Mouse (Mus musculus) G1E (cell line): Measurements from ENCODE around the gene Depdc1b. TPM values are rescaled to one million over a fixed set of nuclear protein-coding genes. Genes with fewer than 3 reads are reported as not detected.

Experiments used
- ATAC-seq: 2 replicates; pipeline ENCODE4 v1.8.0; 2016; ENCODE audit warnings: mild to moderate bottlenecking; ENCODE audit not compliant: insufficient number of reproducible peaks, poor library complexity, low FRiP score, severe bottlenecking; ENCODE audit errors: extremely low read depth
- DNase-seq: peaks from one replicate; pipeline ENCODE4 v3.0.0; 2012; ENCODE audit warnings: low spot score
- H3K27me3 ChIP-seq: 2 replicates; pipeline ENCODE4 v1.6.1; 2012; ENCODE audit warnings: mild to moderate bottlenecking, low read length, inconsistent platforms; ENCODE audit not compliant: insufficient read depth
- H3K36me3 ChIP-seq: replicated peaks from 2 replicates; pipeline ENCODE3; 2012; ENCODE audit warnings: mild to moderate bottlenecking, inconsistent platforms
- H3K4me1 ChIP-seq: 2 replicates; pipeline ENCODE4 v1.6.1; 2012; ENCODE audit warnings: low read depth, low read length, inconsistent platforms, mixed read lengths; ENCODE audit not compliant: insufficient read depth
- H3K4me3 ChIP-seq: 2 replicates; pipeline ENCODE4 v1.5.1; 2012; ENCODE audit warnings: low read depth, mild to moderate bottlenecking, inconsistent platforms, low read length, moderate library complexity, mixed read lengths
- H3K9me3 ChIP-seq: replicated peaks from 2 replicates; pipeline ENCODE4 v1.6.1; 2012; ENCODE audit warnings: inconsistent platforms
- CTCF ChIP-seq: IDR thresholded peaks from 2 replicates; pipeline ENCODE4 v1.5.1; 2012; ENCODE audit warnings: low read depth, low read length, inconsistent platforms, mixed read lengths
- GATA1 ChIP-seq: IDR thresholded peaks from 2 replicates; pipeline ENCODE4 v1.6.1; 2012; ENCODE audit warnings: borderline replicate concordance, low read length, inconsistent platforms, mixed read lengths
- GATA2 ChIP-seq: IDR thresholded peaks from 2 replicates; pipeline ENCODE4 v1.6.1; 2012; ENCODE audit warnings: low read depth, low read length, inconsistent platforms, borderline replicate concordance
- POLR2AphosphoS5 ChIP-seq: IDR thresholded peaks from 2 replicates; pipeline ENCODE4 v1.6.1; 2012; ENCODE audit warnings: low read depth, low read length, inconsistent platforms; ENCODE audit not compliant: insufficient replicate concordance
- TAL1 ChIP-seq: conservative IDR thresholded peaks from 2 replicates; pipeline ENCODE4 v1.6.1; 2012; ENCODE audit warnings: low read depth, low read length, inconsistent platforms, mixed read lengths
- polyA plus RNA-seq: library from polyadenylated mRNA; stranded (reverse); fragments of >175 nt; gene quantifications from 2 replicates; pipeline ENCODE4 v1.2.3, GENCODE M21; 2012
- total RNA-seq, 2 experiments: library from RNA; stranded (forward) in 1 of 2; stranded (reverse) in 1 of 2; fragments of 200-1000 nt in 1 of 2; fragments of >200 nt in 1 of 2; fragmentation: Nextera tagmentation in 1 of 2; gene quantifications; 2 replicates each; pipeline ENCODE4 v1.2.3; 2014 to 2017

Gene Depdc1b
- total and polyA plus RNA-seq, 3 experiments: 4.7 to 61.3 (median 36.8) TPM

GRCm38 (mm10) chr13:108354804-108355552 is 38.8 kb downstream of the Depdc1b start:
- Histone ChIP-seq H3K4me1 (no peaks in the 10 kb centered on the region), H3K36me3 (peaks cover 47% of the 10 kb centered on the region), H3K27me3 (no peaks in the 10 kb centered on the region), H3K4me3 (no peak overlapping the region), H3K9me3 (no peaks in the 10 kb centered on the region)
- DNase-seq: no peak
- no peak for TF ChIP-seq TAL1
- TF ChIP-seq GATA2: no peak
- no peak for TF ChIP-seq CTCF
- TF ChIP-seq POLR2AphosphoS5: no peak
- TF ChIP-seq GATA1: no peak
- no peak for ATAC-seq

- DNase-seq: no peak
- H3K4me3 ChIP-seq: no peak overlapping the region
- H3K9me3 ChIP-seq: no peaks in the 10 kb centered on the region
- TF ChIP-seq TAL1 (no peak), POLR2AphosphoS5 (no peak), CTCF (no peak), GATA1 (no peak), GATA2 (no peak)
- H3K36me3 ChIP-seq: peaks cover 42% of the 10 kb centered on the region
- no peaks in the 10 kb centered on the region for H3K27me3 ChIP-seq
- H3K4me1 ChIP-seq: no peaks in the 10 kb centered on the region
- no peak for ATAC-seq
Measured at GRCm38 (mm10) chr13:108357362-108357761, 41.2 kb downstream of the Depdc1b start.

GRCm38 (mm10) chr13:108358228-108358627 is 42.1 kb downstream of the Depdc1b start:
- H3K9me3 ChIP-seq: no peaks in the 10 kb centered on the region
- H3K27me3 ChIP-seq: no peaks in the 10 kb centered on the region
- no peak for TF ChIP-seq POLR2AphosphoS5
- no peak for TF ChIP-seq GATA1
- TF ChIP-seq GATA2: no peak
- no peak for TF ChIP-seq TAL1
- TF ChIP-seq CTCF: no peak
- ATAC-seq (no peak), DNase-seq (no peak)
- H3K4me1 ChIP-seq: no peaks in the 10 kb centered on the region
- peaks cover 42% of the 10 kb centered on the region for H3K36me3 ChIP-seq
- no peak overlapping the region for H3K4me3 ChIP-seq

- no peak for ATAC-seq
- no peak for DNase-seq
- peaks cover 66% of the 10 kb centered on the region for H3K36me3 ChIP-seq
Measured at GRCm38 (mm10) chr13:108367496-108367895, 51.4 kb downstream of the Depdc1b start.

GRCm38 (mm10) chr13:108370241-108370941 is 54.3 kb downstream of the Depdc1b start:
- H3K4me1 ChIP-seq: no peaks in the 10 kb centered on the region
- ATAC-seq (no peak), DNase-seq (no peak)
- H3K27me3 ChIP-seq: no peaks in the 10 kb centered on the region
- H3K36me3 ChIP-seq: peaks cover 65% of the 10 kb centered on the region
- H3K9me3 ChIP-seq: no peaks in the 10 kb centered on the region
- H3K4me3 ChIP-seq: no peak overlapping the region
- no peak for TF ChIP-seq GATA2
- TF ChIP-seq POLR2AphosphoS5: no peak
- no peak for TF ChIP-seq GATA1

More at GRCm38 (mm10) chr13:108367496-108367895, 51.4 kb downstream of the Depdc1b start:
- Histone ChIP-seq H3K27me3 (no peaks in the 10 kb centered on the region), H3K9me3 (no peaks in the 10 kb centered on the region), H3K4me1 (no peaks in the 10 kb centered on the region), H3K4me3 (no peak overlapping the region)
- TF ChIP-seq TAL1: no peak
- TF ChIP-seq GATA2: no peak
- TF ChIP-seq CTCF: no peak

- no peak for TF ChIP-seq CTCF
- no peak for TF ChIP-seq GATA1
- TF ChIP-seq TAL1: no peak
- no peak for TF ChIP-seq GATA2
- TF ChIP-seq POLR2AphosphoS5: no peak
- H3K4me3 ChIP-seq: no peak overlapping the region
- ATAC-seq: no peak
- H3K27me3 ChIP-seq: no peaks in the 10 kb centered on the region
- no peak for DNase-seq
- no peaks in the 10 kb centered on the region for H3K9me3 ChIP-seq
- H3K36me3 ChIP-seq: peaks cover 70% of the 10 kb centered on the region
- no peaks in the 10 kb centered on the region for H3K4me1 ChIP-seq
Measured at GRCm38 (mm10) chr13:108371352-108371921, 55.3 kb downstream of the Depdc1b start.

GRCm38 (mm10) chr13:108373231-108373630 is 57.1 kb downstream of the Depdc1b start:
- no peak for ATAC-seq
- no peak for TF ChIP-seq GATA2
- TF ChIP-seq TAL1: no peak
- no peak for TF ChIP-seq GATA1
- no peak for TF ChIP-seq POLR2AphosphoS5
- no peak for TF ChIP-seq CTCF
- H3K36me3 ChIP-seq: peaks cover 67% of the 10 kb centered on the region

More at GRCm38 (mm10) chr13:108373231-108373630, 57.1 kb downstream of the Depdc1b start:
- Histone ChIP-seq H3K4me3 (no peak overlapping the region), H3K27me3 (no peaks in the 10 kb centered on the region), H3K4me1 (no peaks in the 10 kb centered on the region), H3K9me3 (no peaks in the 10 kb centered on the region)
- DNase-seq: no peak
